Mouse (Mus musculus) neural tube, embryonic 14.5 days (tissue): ENCODE results near the gene Pde9a. TPM values are rescaled to one million over a fixed set of nuclear protein-coding genes. Genes with fewer than 3 reads are reported as not detected.

Source experiments
- ATAC-seq: fragments of 200-750 bp; cut with Nextera tagmentation; 2 replicates; pipeline ENCODE4 v1.8.0; 2017; ENCODE audit warnings: low read depth, mild to moderate bottlenecking, moderate TSS enrichment, moderate library complexity
- H3K27ac ChIP-seq: fragments of 300-500 bp; sonication (generic); 2 replicates; pipeline ENCODE4 v1.5.1; 2014; ENCODE audit warnings: low read depth, mild to moderate bottlenecking, control low read depth, low read length, moderate library complexity, mixed read lengths
- H3K27me3 ChIP-seq: fragments of 300-500 bp; sonication (generic); 2 replicates; pipeline ENCODE4 v1.6.1; 2014; ENCODE audit warnings: low read length; ENCODE audit not compliant: control insufficient read depth, insufficient read depth
- H3K36me3 ChIP-seq: fragments of 300-500 bp; sonication (generic); 2 replicates; pipeline ENCODE4 v1.6.1; 2014; ENCODE audit warnings: low read length, mixed read lengths; ENCODE audit not compliant: control insufficient read depth, insufficient read depth
- H3K4me1 ChIP-seq: fragments of 300-500 bp; sonication (generic); 2 replicates; pipeline ENCODE4 v1.6.1; 2014; ENCODE audit warnings: low read length; ENCODE audit not compliant: control insufficient read depth, insufficient read depth
- H3K4me2 ChIP-seq: fragments of 300-500 bp; sonication (generic); 2 replicates; pipeline ENCODE4 v1.6.1; 2014; ENCODE audit warnings: mild to moderate bottlenecking, low read depth, low read length, control low read depth
- H3K4me3 ChIP-seq: fragments of 300-500 bp; sonication (generic); 2 replicates; pipeline ENCODE4 v1.5.1; 2014; ENCODE audit warnings: low read depth, low read length, control low read depth, mixed read lengths
- H3K9ac ChIP-seq: fragments of 300-500 bp; sonication (generic); replicated peaks from 2 replicates; pipeline ENCODE4 v1.6.1; 2014; ENCODE audit warnings: low read depth, mild to moderate bottlenecking, control low read depth, low read length, mixed read lengths
- H3K9me3 ChIP-seq: fragments of 300-500 bp; sonication (generic); 2 replicates; pipeline ENCODE4 v1.6.1; 2016; ENCODE audit warnings: low read length; ENCODE audit not compliant: control insufficient read depth
- WGBS: fragments of 180-500 bp; shearing (Covaris S2); extraction: QIAGEN DNeasy Blood & Tissue Kit; methylation state at CpG from one replicate; pipeline ENCODE4 v1.1.7; 2014; 5-methylcytosine and 5-hydroxymethylcytosine counted together
- polyA plus RNA-seq: library from polyadenylated mRNA; unstranded; fragments of >200 nt; fragmentation: Nextera tagmentation; extraction: Ambion mirVana; gene quantifications from 2 replicates; pipeline ENCODE4 v1.2.1, GENCODE M21; 2014

The Pde9a gene
- polyA plus RNA-seq, 1 experiment from 2014 or later, result 26.8 TPM

DNA sequence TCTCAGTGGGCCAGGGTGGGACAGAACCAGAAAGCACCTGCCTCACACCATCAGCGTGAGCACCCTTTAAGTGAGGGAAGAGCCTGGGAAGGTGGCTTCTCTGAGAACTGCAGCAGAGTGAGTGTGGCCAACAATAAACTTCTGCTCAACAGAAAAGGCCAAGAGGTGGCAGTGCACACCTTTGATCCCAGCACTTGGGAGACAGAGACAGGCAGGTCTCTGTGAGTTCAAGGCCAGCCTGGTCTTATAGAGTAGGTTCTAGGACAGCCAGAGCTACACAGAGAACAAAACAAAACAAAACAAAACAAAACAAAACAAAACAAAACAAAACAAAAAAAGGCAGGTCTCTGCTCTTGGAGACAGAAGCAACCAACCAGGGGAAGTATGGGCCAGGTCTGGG is 36.4 kb downstream of the Pde9a start:
- Histone ChIP-seq H3K9ac (no peak overlapping the region), H3K36me3 (0 out of 2 replicates have a peak, but pooled peaks cover under 1% of the 10 kb centered on the region), H3K27me3 (no peaks in the 10 kb centered on the region), H3K4me1 (peaks cover 5% of the 10 kb centered on the region), H3K27ac (no peak overlapping the region), H3K9me3 (no peaks in the 10 kb centered on the region), H3K4me3 (no peak overlapping the region), H3K4me2 (no peak overlapping the region)
- WGBS, result 100% methylated on average over 1 of the region's 1 CpGs
- no peak for ATAC-seq

DNA sequence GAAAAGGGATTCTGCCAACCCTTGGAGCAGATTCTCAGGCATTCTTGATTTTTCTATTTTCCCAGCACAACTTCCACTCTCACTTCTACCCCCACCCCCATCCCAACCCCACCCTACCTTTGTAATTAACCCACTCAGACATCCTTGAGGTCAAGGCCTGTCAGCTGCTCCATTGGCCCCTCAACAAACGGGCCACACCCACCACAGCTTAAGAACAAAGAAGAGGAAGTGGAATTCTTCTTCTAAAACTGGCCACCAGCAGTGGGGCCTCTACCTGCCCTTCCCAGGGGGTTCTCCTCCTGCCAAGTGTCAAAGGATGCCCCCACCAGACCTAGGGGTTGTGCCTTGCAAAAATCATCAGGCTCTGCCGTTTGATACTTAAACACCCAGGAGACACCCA is 37.0 kb downstream of the Pde9a start:
- Histone ChIP-seq H3K36me3 (peaks cover 4% of the 10 kb centered on the region; the same call in 1 of the 2 replicates), H3K9ac (no peak overlapping the region), H3K4me2 (no peak overlapping the region), H3K4me1 (peaks cover 5% of the 10 kb centered on the region), H3K4me3 (no peak overlapping the region), H3K9me3 (no peaks in the 10 kb centered on the region), H3K27me3 (no peaks in the 10 kb centered on the region), H3K27ac (no peak overlapping the region)
- ATAC-seq, result no peak
- 25% methylated on average over 2 of the region's 2 CpGs for WGBS

DNA sequence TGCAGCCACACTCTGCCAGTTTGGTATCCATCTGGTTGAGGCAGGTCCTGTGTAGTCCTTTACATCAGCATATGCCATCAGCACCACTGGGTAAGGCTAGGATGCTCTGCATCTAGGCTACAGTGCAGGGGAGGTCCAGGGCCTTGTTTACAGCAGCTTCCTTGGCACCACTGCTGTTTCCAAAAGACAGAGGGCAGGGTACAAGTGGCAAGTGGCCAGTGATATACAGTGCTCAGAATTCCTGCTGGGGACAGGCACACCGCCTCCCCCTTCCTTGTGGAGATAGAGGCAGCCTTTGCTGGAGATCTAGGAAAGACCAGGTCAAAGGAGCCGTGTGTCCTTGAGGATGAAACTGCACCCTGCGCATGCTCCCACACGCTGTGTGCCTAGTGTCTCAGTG is 38.3 kb downstream of the Pde9a start:
- H3K4me3 ChIP-seq, result no peak overlapping the region
- ATAC-seq, result no peak
- H3K4me2 ChIP-seq, result no peak overlapping the region
- H3K9me3 ChIP-seq, result no peaks in the 10 kb centered on the region
- peaks cover 5% of the 10 kb centered on the region for H3K4me1 ChIP-seq
- no peak overlapping the region for H3K9ac ChIP-seq
- no peaks in the 10 kb centered on the region for H3K27me3 ChIP-seq
- peaks cover 5% of the 10 kb centered on the region; the same call in 1 of the 2 replicates for H3K36me3 ChIP-seq
- 80% methylated on average over 4 of the region's 4 CpGs for WGBS
- H3K27ac ChIP-seq, result no peak overlapping the region

DNA sequence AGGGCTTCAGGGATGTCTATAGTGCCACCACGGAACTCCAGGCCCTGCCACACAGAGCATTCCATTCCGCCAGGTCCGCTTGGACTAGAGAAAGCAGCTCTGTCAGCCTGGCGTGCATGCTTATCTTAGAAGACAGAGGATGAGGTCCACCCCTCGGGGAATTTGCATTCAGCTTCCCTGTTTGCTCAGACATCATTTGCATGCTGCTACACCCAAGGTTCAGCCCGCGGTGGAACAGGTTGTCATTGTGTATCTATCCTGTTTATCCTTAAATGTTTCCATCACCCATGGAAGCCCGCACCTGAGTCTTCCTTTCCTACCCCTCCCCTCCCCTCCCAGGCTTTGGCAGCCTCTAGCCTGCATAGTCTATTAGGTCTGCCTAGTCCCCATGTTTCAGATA is 38.8 kb downstream of the Pde9a start:
- ATAC-seq, result no peak
- no peak overlapping the region for H3K27ac ChIP-seq

GRCm38 (mm10) chr17:31425827-31426698 is 40.1 kb downstream of the Pde9a start:
- H3K36me3 ChIP-seq, result peaks cover 5% of the 10 kb centered on the region; the same call in 1 of the 2 replicates
- H3K4me2 ChIP-seq, result no peak overlapping the region
- no peaks in the 10 kb centered on the region for H3K27me3 ChIP-seq
- ATAC-seq, result no peak
- H3K9ac ChIP-seq, result no peak overlapping the region
- H3K9me3 ChIP-seq, result no peaks in the 10 kb centered on the region
- 54% methylated on average over 13 of the region's 13 CpGs for WGBS
- H3K4me1 ChIP-seq, result no peaks in the 10 kb centered on the region; the same call in 1 of the 2 replicates
- H3K4me3 ChIP-seq, result no peak overlapping the region
- H3K27ac ChIP-seq, result no peak overlapping the region

More for the DNA sequence above, 38.8 kb downstream of the Pde9a start:
- no peaks in the 10 kb centered on the region for H3K27me3 ChIP-seq
- no peak overlapping the region for H3K9ac ChIP-seq
- no peak overlapping the region for H3K4me2 ChIP-seq
- H3K4me3 ChIP-seq, result no peak overlapping the region
- 47% methylated on average over 8 of the region's 8 CpGs for WGBS
- no peaks in the 10 kb centered on the region for H3K9me3 ChIP-seq
- peaks cover 4% of the 10 kb centered on the region for H3K4me1 ChIP-seq
- H3K36me3 ChIP-seq, result peaks cover 5% of the 10 kb centered on the region; the same call in 1 of the 2 replicates

GRCm38 (mm10) chr17:31429402-31429801 is 43.4 kb downstream of the Pde9a start:
- H3K36me3 ChIP-seq, result peaks cover 5% of the 10 kb centered on the region; the same call in 1 of the 2 replicates
- WGBS, result 98% methylated on average over 2 of the region's 2 CpGs
- no peak overlapping the region for H3K27ac ChIP-seq
- H3K27me3 ChIP-seq, result no peaks in the 10 kb centered on the region
- H3K4me3 ChIP-seq, result no peak overlapping the region
- peaks cover 17% of the 10 kb centered on the region for H3K4me1 ChIP-seq
- no peak for ATAC-seq
- H3K4me2 ChIP-seq, result no peak overlapping the region
- H3K9me3 ChIP-seq, result no peaks in the 10 kb centered on the region
- H3K9ac ChIP-seq, result no peak overlapping the region

DNA sequence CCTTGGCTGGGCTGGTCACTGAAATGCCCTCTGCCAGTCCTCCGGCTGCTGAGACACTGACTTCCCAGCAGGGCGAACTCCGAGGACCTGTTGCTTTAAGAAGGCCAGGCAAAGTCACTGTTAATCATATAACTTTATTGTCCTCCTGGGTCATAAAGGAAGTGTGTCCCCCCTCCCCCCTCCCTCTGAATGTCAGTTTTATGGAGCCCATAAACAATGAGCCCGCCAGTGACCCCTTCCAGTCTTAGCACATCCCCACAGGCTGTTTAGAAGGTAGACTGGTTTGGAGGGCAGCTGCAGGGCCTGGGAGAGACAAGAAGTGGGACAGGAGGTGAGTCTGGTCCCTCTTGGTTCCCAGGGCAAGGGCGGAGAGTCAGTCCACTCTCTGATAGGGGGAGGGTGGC is 46.9 kb downstream of the Pde9a start:
- WGBS, result 13% methylated on average over 5 of the region's 5 CpGs
- Histone ChIP-seq H3K27ac (no peak overlapping the region), H3K9ac (no peak overlapping the region), H3K36me3 (peaks cover 2% of the 10 kb centered on the region; the same call in 1 of the 2 replicates), H3K27me3 (no peaks in the 10 kb centered on the region), H3K9me3 (no peaks in the 10 kb centered on the region), H3K4me3 (no peak overlapping the region), H3K4me2 (no peak overlapping the region), H3K4me1 (peaks cover 27% of the 10 kb centered on the region)
- ATAC-seq, result no peak

DNA sequence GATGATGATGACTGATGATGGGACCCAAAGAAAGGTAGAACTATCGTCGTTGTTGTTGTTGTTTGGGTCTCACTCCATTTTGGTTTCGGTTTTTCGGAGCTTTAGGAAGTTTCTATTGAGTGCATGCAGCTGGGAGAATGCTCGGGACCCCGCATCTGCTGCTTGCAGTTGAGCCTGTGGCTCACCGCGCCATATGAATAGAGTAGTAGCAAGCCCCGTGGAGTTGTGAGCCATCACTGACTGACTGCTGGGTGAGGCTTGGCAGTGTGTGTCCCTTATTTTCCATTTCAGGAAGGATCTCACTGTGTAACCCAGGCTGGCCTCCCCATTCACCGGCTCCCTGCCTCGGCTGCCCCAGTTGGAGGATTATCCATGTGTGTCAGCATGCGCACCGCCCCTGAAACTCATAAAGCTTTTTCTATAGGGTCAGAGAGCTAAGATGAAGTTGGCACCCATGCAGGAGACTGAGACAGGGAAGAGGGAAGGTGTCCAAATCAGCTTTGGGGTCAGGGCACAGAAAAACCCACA is 47.5 kb downstream of the Pde9a start:
- no peak overlapping the region; the same call in 1 of the 2 replicates for H3K4me2 ChIP-seq
- H3K9me3 ChIP-seq, result no peaks in the 10 kb centered on the region
- 14% methylated on average over 13 of the region's 13 CpGs for whole genome bisulfite sequencing
- H3K4me1 ChIP-seq, result peaks cover 27% of the 10 kb centered on the region
- H3K9ac ChIP-seq, result 0 out of 2 replicates have a peak overlapping the region, but pooled peaks have one; percentile 3
- H3K27ac ChIP-seq, result 0 out of 2 replicates have a peak overlapping the region, but pooled peaks have one; percentile 66
- H3K27me3 ChIP-seq, result no peaks in the 10 kb centered on the region
- no peak overlapping the region for H3K4me3 ChIP-seq
- no peaks in the 10 kb centered on the region; the same call in 1 of the 2 replicates for H3K36me3 ChIP-seq
- ATAC-seq, result no peak
